In genomic region chr1:63897556-63897955, GRCm38 (mm10) we compare ENCODE assay signal across 26 mouse cellular contexts.
DNase-seq lines count a peak whose midpoint lies in the region; ATAC-seq and TF ChIP-seq lines count a peak whose summit lies in the region.
"Had no signal": no experiment of that assay in that cellular context is flagged by ENCODE, and none has a peak within 500 bp of the region (broad histone marks: within the 10 kb centered on the region; RNA-seq: fewer than 3 reads in every experiment).

No protein-coding gene starts in this region.

- no peak overlapping the region for H3K9ac ChIP-seq in hindbrain, postnatal 0 days (replicated peaks; ENCODE audit: low read length)
- H3K9ac ChIP-seq in hindbrain, embryonic 13.5 days = no peak overlapping the region
- H3K9ac ChIP-seq in CH12.LX (ENCODE audit: insufficient read depth, low read depth) = no peak overlapping the region
- no peak overlapping the region for H3K9ac ChIP-seq in heart, adult 2 months (ENCODE audit: low read depth, low read length)
- H3K9ac ChIP-seq: embryonic facial prominence, embryonic 15.5 days; forebrain, postnatal 0 days; heart, embryonic 13.5 days; hindbrain, embryonic 15.5 days; intestine, embryonic 15.5 days had no signal

- DNase-seq in hindbrain, postnatal 0 days (ENCODE audit: low spot score) = peak; percentile 30
- peak; percentile 17 for DNase-seq in CH12.LX (ENCODE audit: extremely low read depth)
- DNase-seq in Muller cell, postnatal 12 days (ENCODE audit: inconsistent ontology term) = peak; percentile 52
- DNase-seq in retina, embryonic 14.5 days (ENCODE audit: low spot score) = peak; percentile 37
- no peak for DNase-seq in lung, postnatal 14 days
- DNase-seq in heart, adult 2 months = no peak
- DNase-seq: adrenal gland, postnatal 10 days; adrenal gland, postnatal 36 days; cerebellum, adult 18-20 months; cerebellum, adult 9-10 months; cerebellum, postnatal 25 days; forebrain, postnatal 0 days; gastrocnemius, postnatal 25 days; heart, adult 18-20 months; heart, postnatal 14 days; heart, postnatal 4 days; kidney, adult 11 months had no signal

- ATAC-seq in hindbrain, postnatal 0 days = no peak
- ATAC-seq in hindbrain, embryonic 13.5 days (ENCODE audit: low FRiP score) = no peak
- ATAC-seq: CD4-positive, CD25-positive, alpha-beta regulatory T cell, adult 4 months; forebrain, embryonic 14.5 days; forebrain, postnatal 0 days; intestine, embryonic 15.5 days; Patski had no signal

- TF ChIP-seq RAD21 in CH12.LX (IDR thresholded peaks at IDR 0.05; ENCODE audit: low read depth, low read length) = no peak

- no peak overlapping the region for H3K27ac ChIP-seq in hindbrain, postnatal 0 days
- no peak overlapping the region for H3K27ac ChIP-seq in hindbrain, embryonic 13.5 days
- H3K27ac ChIP-seq in CH12.LX (ENCODE audit: insufficient read depth, low read depth) = no peak overlapping the region
- no peak overlapping the region for H3K27ac ChIP-seq in heart, adult 2 months
- H3K27ac ChIP-seq: embryonic facial prominence, embryonic 15.5 days; heart, embryonic 10.5 days; heart, embryonic 13.5 days; hindbrain, embryonic 15.5 days; intestine, embryonic 15.5 days had no signal

- dilution Hi-C loops in CH12.LX (cut with MboI; ENCODE audit: extremely low pct_ligation_motif_present, extremely low pct_unique_long_range_greater_than_20kb, low sequenced_read_pairs) = no loop called here

- no peaks in the 10 kb centered on the region for H3K9me3 ChIP-seq in hindbrain, postnatal 0 days (ENCODE audit: low read length)
- no peaks in the 10 kb centered on the region for H3K9me3 ChIP-seq in hindbrain, embryonic 13.5 days
- H3K9me3 ChIP-seq in CH12.LX (replicated peaks; ENCODE audit: low read length) = no peaks in the 10 kb centered on the region
- H3K9me3 ChIP-seq: heart, embryonic 10.5 days; heart, embryonic 13.5 days; hindbrain, embryonic 15.5 days; intestine, embryonic 15.5 days had no signal

- TF ChIP-seq POLR2A in CH12.LX (IDR thresholded peaks at IDR 0.05; ENCODE audit: low read depth, low read length) = no peak
- TF ChIP-seq POLR2A in heart, adult 2 months (IDR thresholded peaks at IDR 0.05; ENCODE audit: insufficient read depth, low read depth, low read length) = no peak

- TF ChIP-seq CTCF in hindbrain, postnatal 0 days (IDR thresholded peaks at IDR 0.05; ENCODE audit: low read depth) = no peak
- TF ChIP-seq CTCF in CH12.LX (conservative IDR thresholded peaks at IDR 0.05 in 1 of 2, IDR thresholded peaks at IDR 0.05 in 1 of 2; ENCODE audit: low read depth in 2 of 2, low read length in 2 of 2) = no peak
- TF ChIP-seq CTCF in heart, adult 2 months (IDR thresholded peaks at IDR 0.05) = no peak

- 54% methylated on average over 2 of the region's 2 CpGs for WGBS in hindbrain, postnatal 0 days
- 72% methylated on average over 2 of the region's 2 CpGs for WGBS in hindbrain, embryonic 13.5 days
- WGBS in heart, adult 2 months = 82% methylated on average over 2 of the region's 2 CpGs

- H3K4me2 ChIP-seq in hindbrain, postnatal 0 days (ENCODE audit: low read depth, low read length) = no peak overlapping the region
- no peak overlapping the region for H3K4me2 ChIP-seq in hindbrain, embryonic 13.5 days
- H3K4me2 ChIP-seq in CH12.LX (ENCODE audit: insufficient read depth, low read depth, poor library complexity, severe bottlenecking) = no peak overlapping the region
- H3K4me2 ChIP-seq: embryonic facial prominence, embryonic 15.5 days; heart, embryonic 13.5 days; hindbrain, embryonic 15.5 days; intestine, embryonic 15.5 days had no signal

- H3K4me3 ChIP-seq in hindbrain, postnatal 0 days (ENCODE audit: low read length) = no peak overlapping the region
- H3K4me3 ChIP-seq in hindbrain, embryonic 13.5 days = no peak overlapping the region
- no peak overlapping the region for H3K4me3 ChIP-seq in CH12.LX (replicated peaks in 1 of 3; ENCODE audit: low read depth in 2 of 3, low read length in 2 of 3, poor library complexity in 1 of 3)
- no peak overlapping the region for H3K4me3 ChIP-seq in heart, adult 2 months
- H3K4me3 ChIP-seq: embryonic facial prominence, embryonic 15.5 days; heart, embryonic 10.5 days; heart, embryonic 13.5 days; hindbrain, embryonic 15.5 days; intestine, embryonic 15.5 days had no signal

- in situ Hi-C loops in CH12.LX (cut with MboI; ENCODE audit: low pct_ligation_motif_present, low pct_unique_long_range_greater_than_20kb, low sequenced_read_pairs) = no loop called here

- H3K4me1 ChIP-seq in hindbrain, postnatal 0 days (ENCODE audit: insufficient read depth, low read length) = 0 out of 2 replicates have a peak, but pooled peaks cover 5% of the 10 kb centered on the region
- H3K4me1 ChIP-seq in hindbrain, embryonic 13.5 days (replicated peaks) = peaks cover 12% of the 10 kb centered on the region
- no peaks in the 10 kb centered on the region for H3K4me1 ChIP-seq in CH12.LX (ENCODE audit: control insufficient read depth in 1 of 2, insufficient read depth in 2 of 2)
- H3K4me1 ChIP-seq in heart, adult 2 months (ENCODE audit: control insufficient read depth, insufficient read depth, low read length) = peaks cover 2% of the 10 kb centered on the region
- H3K4me1 ChIP-seq: embryonic facial prominence, embryonic 15.5 days; heart, embryonic 10.5 days; intestine, embryonic 15.5 days had no signal

- H3K36me3 ChIP-seq in hindbrain, postnatal 0 days (ENCODE audit: insufficient read depth, low read length) = no peaks in the 10 kb centered on the region
- H3K36me3 ChIP-seq in hindbrain, embryonic 13.5 days = no peaks in the 10 kb centered on the region
- H3K36me3 ChIP-seq in CH12.LX (replicated peaks in 1 of 2; ENCODE audit: control insufficient read depth in 1 of 2, insufficient read depth in 1 of 2, low read length in 1 of 2) = no peaks in the 10 kb centered on the region
- H3K36me3 ChIP-seq in heart, adult 2 months (ENCODE audit: control insufficient read depth, insufficient read depth, low read length) = peaks cover 3% of the 10 kb centered on the region
- H3K36me3 ChIP-seq: embryonic facial prominence, embryonic 15.5 days; heart, embryonic 10.5 days; heart, embryonic 13.5 days; hindbrain, embryonic 15.5 days; intestine, embryonic 15.5 days had no signal

- no peaks in the 10 kb centered on the region for H3K27me3 ChIP-seq in hindbrain, postnatal 0 days (ENCODE audit: insufficient read depth, low read length)
- no peaks in the 10 kb centered on the region for H3K27me3 ChIP-seq in hindbrain, embryonic 13.5 days
- H3K27me3 ChIP-seq in CH12.LX (replicated peaks) = no peaks in the 10 kb centered on the region
- no peaks in the 10 kb centered on the region for H3K27me3 ChIP-seq in heart, adult 2 months (ENCODE audit: control insufficient read depth, insufficient read depth, low read length)
- H3K27me3 ChIP-seq: embryonic facial prominence, embryonic 15.5 days; heart, embryonic 13.5 days; hindbrain, embryonic 15.5 days; intestine, embryonic 15.5 days had no signal

- H3K79me2 ChIP-seq in CH12.LX (replicated peaks; ENCODE audit: control insufficient read depth, extremely low read depth, insufficient read depth, poor library complexity, severe bottlenecking) = no peaks in the 10 kb centered on the region
- H3K79me2 ChIP-seq in heart, adult 2 months (replicated peaks; ENCODE audit: control insufficient read depth, insufficient read depth, low read length) = no peaks in the 10 kb centered on the region

- intact Hi-C loops in heart, adult 2 months (cut with DNase I) = no loop called here

- no peak for TF ChIP-seq EP300 in CH12.LX (IDR thresholded peaks at IDR 0.05; ENCODE audit: low read length)
- TF ChIP-seq EP300 in heart, adult 2 months (IDR thresholded peaks at IDR 0.05; ENCODE audit: insufficient read depth, low read depth, low read length) = no peak

TF ChIP-seq in CH12.LX, 34 proteins besides CTCF, POLR2A, EP300 and RAD21:
- no peak for TF ChIP-seq NRF1 (IDR thresholded peaks at IDR 0.05; ENCODE audit: low read depth, low read length)
- peak; percentile 76 for TF ChIP-seq ZNF384 (IDR thresholded peaks at IDR 0.05; ENCODE audit: low read depth, low read length)
- no peak for TF ChIP-seq MAZ (IDR thresholded peaks at IDR 0.05; ENCODE audit: low read depth, low read length)
- TF ChIP-seq NELFE (IDR thresholded peaks at IDR 0.05; ENCODE audit: low read depth, low read length) = no peak

Comparison
In these comparisons a context has a peak if more than half of its experiments do, and no peak if none do; other contexts are left out.
1. DNase-seq: peak in hindbrain, postnatal 0 days (single experiment), CH12.LX (single experiment), Muller cell, postnatal 12 days (single experiment) and retina, embryonic 14.5 days (single experiment); none in lung, postnatal 14 days (single experiment) and heart, adult 2 months (0 of 2).